In genomic region chr10:120401787-120402186, GRCm38 (mm10) we compare ENCODE assay signal across 20 mouse cellular contexts.
DNase-seq lines count a peak whose midpoint lies in the region; ATAC-seq and TF ChIP-seq lines count a peak whose summit lies in the region.
"Had no signal": no experiment of that assay in that cellular context is flagged by ENCODE, and none has a peak within 500 bp of the region (broad histone marks: within the 10 kb centered on the region; RNA-seq: fewer than 3 reads in every experiment).

No protein-coding gene starts in this region.

- WGBS in limb, embryonic 11.5 days: 75% methylated on average over 8 of the region's 8 CpGs
- 81% methylated on average over 8 of the region's 8 CpGs for WGBS in limb, embryonic 10.5 days
- 39% methylated on average over 8 of the region's 8 CpGs for WGBS in stomach, embryonic 16.5 days

- 0 out of 2 replicates have a peak, but pooled peaks cover 5% of the 10 kb centered on the region for H3K36me3 ChIP-seq in limb, embryonic 11.5 days (ENCODE audit: control insufficient read depth, insufficient read depth, low read length)
- peaks cover 80% of the 10 kb centered on the region for H3K36me3 ChIP-seq in limb, embryonic 10.5 days
- peaks cover 5% of the 10 kb centered on the region; the same call in 1 of the 2 replicates for H3K36me3 ChIP-seq in stomach, embryonic 16.5 days (ENCODE audit: control insufficient read depth, insufficient read depth, low read length)
- H3K36me3 ChIP-seq: neural tube, embryonic 15.5 days had no signal

- no peaks in the 10 kb centered on the region for H3K9me3 ChIP-seq in limb, embryonic 11.5 days (ENCODE audit: control insufficient read depth, low read length)
- no peaks in the 10 kb centered on the region for H3K9me3 ChIP-seq in limb, embryonic 10.5 days (replicated peaks)
- no peaks in the 10 kb centered on the region for H3K9me3 ChIP-seq in stomach, embryonic 16.5 days (replicated peaks; ENCODE audit: control insufficient read depth, low read length)
- H3K9me3 ChIP-seq: limb, embryonic 15.5 days; neural tube, embryonic 15.5 days had no signal

- H3K9ac ChIP-seq in limb, embryonic 11.5 days (ENCODE audit: low read length): no peak overlapping the region
- H3K9ac ChIP-seq in stomach, embryonic 16.5 days (ENCODE audit: low read length): no peak overlapping the region
- H3K9ac ChIP-seq: limb, embryonic 15.5 days; neural tube, embryonic 15.5 days had no signal

- H3K4me2 ChIP-seq in limb, embryonic 11.5 days (ENCODE audit: low read depth, severe bottlenecking): no peak overlapping the region
- no peak overlapping the region for H3K4me2 ChIP-seq in stomach, embryonic 16.5 days (ENCODE audit: low read depth, low read length)
- H3K4me2 ChIP-seq: limb, embryonic 15.5 days; neural tube, embryonic 15.5 days had no signal

- ATAC-seq in limb, embryonic 11.5 days (ENCODE audit: insufficient number of reproducible peaks, low FRiP score, low TSS enrichment, low read depth): no peak
- ATAC-seq in stomach, embryonic 16.5 days (ENCODE audit: insufficient read depth, low FRiP score): no peak
- ATAC-seq: Patski had no signal

- peak overlapping the region; percentile 8; the same call in 1 of the 2 replicates for H3K27ac ChIP-seq in limb, embryonic 11.5 days (replicated peaks; ENCODE audit: low read depth, low read length)
- no peak overlapping the region for H3K27ac ChIP-seq in limb, embryonic 10.5 days
- peak overlapping the region; percentile 97; the same call in 1 of the 2 replicates for H3K27ac ChIP-seq in embryonic fibroblast, embryonic 13.5 days (ENCODE audit: insufficient read depth, low read length)
- H3K27ac ChIP-seq in stomach, embryonic 16.5 days (ENCODE audit: low read length): 0 out of 2 replicates have a peak overlapping the region, but pooled peaks have one; percentile 30
- H3K27ac ChIP-seq: gastrocnemius, adult 2 months; neural tube, embryonic 15.5 days had no signal

- H3K4me3 ChIP-seq in limb, embryonic 11.5 days (ENCODE audit: low read depth, low read length): no peak overlapping the region
- no peak overlapping the region for H3K4me3 ChIP-seq in limb, embryonic 10.5 days
- no peak overlapping the region for H3K4me3 ChIP-seq in embryonic fibroblast, embryonic 13.5 days (ENCODE audit: insufficient read depth, low read length)
- no peak overlapping the region for H3K4me3 ChIP-seq in stomach, embryonic 16.5 days (replicated peaks; ENCODE audit: low read length)
- H3K4me3 ChIP-seq: gastrocnemius, adult 2 months; limb, embryonic 15.5 days; neural tube, embryonic 15.5 days had no signal

- TF ChIP-seq POLR2A in brain, embryonic 14.5 days (IDR thresholded peaks at IDR 0.05; ENCODE audit: borderline replicate concordance, extremely low read depth, insufficient read depth, insufficient read length, poor library complexity, severe bottlenecking): no peak
- no peak for TF ChIP-seq POLR2A in embryonic fibroblast, embryonic 13.5 days (IDR thresholded peaks at IDR 0.05; ENCODE audit: low read depth, low read length)

- H3K4me1 ChIP-seq in limb, embryonic 11.5 days (ENCODE audit: control insufficient read depth, insufficient read depth, low read length): peaks cover 48% of the 10 kb centered on the region
- H3K4me1 ChIP-seq in limb, embryonic 10.5 days: peaks cover 87% of the 10 kb centered on the region
- H3K4me1 ChIP-seq in embryonic fibroblast, embryonic 13.5 days (ENCODE audit: control insufficient read depth, insufficient read depth, low read length): peaks cover 54% of the 10 kb centered on the region
- H3K4me1 ChIP-seq in stomach, embryonic 16.5 days (ENCODE audit: control insufficient read depth, insufficient read depth, low read length): peaks cover 33% of the 10 kb centered on the region

- no peak for TF ChIP-seq CTCF in brain, embryonic 14.5 days (IDR thresholded peaks at IDR 0.05; ENCODE audit: borderline replicate concordance, extremely low read depth, insufficient read depth, insufficient read length)
- TF ChIP-seq CTCF in embryonic fibroblast, embryonic 13.5 days (IDR thresholded peaks at IDR 0.05; ENCODE audit: borderline replicate concordance, insufficient read depth, low read length): no peak

- no peak for DNase-seq in limb, embryonic 11.5 days (ENCODE audit: low spot score)
- DNase-seq in limb, embryonic 10.5 days (ENCODE audit: low spot score): no peak
- peak; percentile 90 for DNase-seq in brain, embryonic 14.5 days (ENCODE audit: low read depth)
- DNase-seq in cerebellum, adult 9-10 months: no peak
- DNase-seq in cerebellum, adult 18-20 months: no peak
- DNase-seq: adrenal gland, adult 2 months; cerebellum, postnatal 14 days; gastrocnemius, adult 2 months; heart, postnatal 4 days; kidney, adult 2 months; lung, adult 18-20 months; right cerebral cortex, adult 18-20 months; spleen, adult 18-20 months; thymus, adult 2 months had no signal

- H3K27me3 ChIP-seq in limb, embryonic 11.5 days (ENCODE audit: control insufficient read depth, insufficient read depth, low read length): no peaks in the 10 kb centered on the region
- no peaks in the 10 kb centered on the region for H3K27me3 ChIP-seq in limb, embryonic 10.5 days (ENCODE audit: low read depth, poor library complexity, severe bottlenecking)
- H3K27me3 ChIP-seq in stomach, embryonic 16.5 days (ENCODE audit: control insufficient read depth, insufficient read depth, low read length): no peaks in the 10 kb centered on the region
- H3K27me3 ChIP-seq: CH12.LX; limb, embryonic 15.5 days; neural tube, embryonic 15.5 days; Patski had no signal
